Mouse (Mus musculus) ES-Bruce4 (cell line): ENCODE data around the gene Nlgn3.

Experiments used
- CTCF ChIP-seq: IDR thresholded peaks from one replicate; pipeline ENCODE4 v1.8.1; 2011; ENCODE audit warnings: low read depth, low read length
- POLR2A ChIP-seq: IDR thresholded peaks from one replicate; pipeline ENCODE4 v1.8.1; 2011; ENCODE audit warnings: low read length; ENCODE audit not compliant: insufficient read depth

DNA sequence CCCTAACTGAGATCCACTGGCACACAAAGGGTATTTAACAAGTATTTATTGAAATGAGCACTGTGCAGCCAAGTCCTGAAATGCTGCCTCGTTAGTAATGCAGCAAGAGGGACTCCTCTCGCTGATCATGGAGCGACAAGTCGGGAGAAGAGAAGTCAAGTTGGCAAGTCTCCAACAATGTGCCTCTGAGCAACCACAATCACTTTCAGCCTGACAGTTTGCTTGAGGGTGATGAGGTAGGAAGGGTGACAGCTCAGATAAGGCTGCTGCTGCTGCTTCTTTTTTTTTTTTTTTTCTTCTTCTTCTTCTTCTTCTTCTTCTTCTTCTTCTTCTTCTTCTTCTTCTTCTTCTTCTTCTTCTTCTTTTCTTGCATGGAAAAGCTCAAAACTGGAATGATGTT, 52.2 kb downstream of the Nlgn3 start:
- no peak for TF ChIP-seq CTCF
- TF ChIP-seq POLR2A: no peak
